Mouse (Mus musculus) megakaryocyte progenitor cell, adult 5-6 weeks (primary cell): ENCODE results near the gene Dlst. TPM values are rescaled to one million over a fixed set of nuclear protein-coding genes. Genes with fewer than 3 reads are reported as not detected.

Experiments used
- ATAC-seq: replicated peaks from 2 replicates; pipeline ENCODE4 v1.8.0; 2016; ENCODE audit warnings: mild to moderate bottlenecking, moderate TSS enrichment, inconsistent platforms; ENCODE audit not compliant: poor library complexity
- total RNA-seq, 2 experiments: library from RNA; stranded (forward) in 1 of 2; stranded (reverse) in 1 of 2; fragments of 157-497, 149-512 nt in 1 of 2; fragments of 200-1000 nt in 1 of 2; gene quantifications; 2 replicates each; pipeline versions ENCODE4 v1.2.3 to v1.2.4; 2015 to 2017

Gene Dlst
- 76.3 and 81.6 TPM in 2 replicates for total RNA-seq (2015)
- total RNA-seq (2017), result 161 and 187 TPM in 2 replicates

DNA sequence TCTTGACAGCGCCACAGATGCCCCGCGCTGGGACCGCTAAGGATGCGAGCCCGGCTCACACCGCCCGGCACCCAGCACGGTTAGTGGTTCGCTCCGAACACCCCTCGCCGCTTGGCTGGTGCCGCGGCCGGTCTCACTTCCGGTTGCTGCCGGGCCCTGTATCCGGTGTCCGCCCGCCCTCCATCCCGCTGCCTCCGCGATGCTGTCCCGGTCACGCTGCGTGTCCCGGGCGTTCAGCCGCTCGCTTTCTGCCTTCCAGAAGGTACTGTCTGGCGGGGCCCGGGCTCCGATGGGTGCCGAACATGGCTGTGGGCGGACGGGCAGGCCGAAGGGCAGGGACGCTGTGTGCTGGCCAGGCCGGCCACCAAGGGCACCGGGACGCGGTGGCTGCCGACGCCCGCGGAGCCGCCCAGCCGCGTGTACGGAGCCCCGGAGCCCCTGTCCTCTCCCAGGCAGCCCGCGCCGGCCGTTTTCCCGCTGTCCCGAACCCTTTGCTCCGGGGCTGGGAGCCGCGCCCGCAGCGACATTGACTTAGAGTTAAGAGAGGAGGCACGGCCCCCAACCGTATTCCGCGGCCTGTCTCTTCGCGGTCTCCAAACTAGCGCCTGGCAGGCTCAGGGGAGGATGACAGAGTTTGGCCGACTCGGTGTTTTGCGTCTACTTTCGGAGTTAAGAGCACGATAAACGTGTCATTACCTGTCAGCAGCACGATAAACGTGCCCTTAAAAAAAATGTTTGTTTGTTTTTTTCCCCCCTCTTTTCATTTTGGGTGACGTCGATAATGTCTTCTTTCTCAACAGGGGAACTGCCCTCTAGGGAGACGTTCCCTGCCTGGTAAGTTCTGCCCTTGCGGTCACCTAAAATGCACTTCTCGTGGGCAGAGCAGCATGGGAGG is at the start of gene Dlst, which contains the start of gene Prox2:
Gene Dlst (plus strand): TSS at position 136 of the 895 bp plus-strand sequence.
Gene Prox2 (minus strand): TSS at position 62 of the 895 bp plus-strand sequence.
- peak; percentile 90 for ATAC-seq

- no peak for ATAC-seq
These were observed 39.6 kb upstream of the Dlst start for GRCm38 (mm10) chr12:85071043-85071442.

DNA sequence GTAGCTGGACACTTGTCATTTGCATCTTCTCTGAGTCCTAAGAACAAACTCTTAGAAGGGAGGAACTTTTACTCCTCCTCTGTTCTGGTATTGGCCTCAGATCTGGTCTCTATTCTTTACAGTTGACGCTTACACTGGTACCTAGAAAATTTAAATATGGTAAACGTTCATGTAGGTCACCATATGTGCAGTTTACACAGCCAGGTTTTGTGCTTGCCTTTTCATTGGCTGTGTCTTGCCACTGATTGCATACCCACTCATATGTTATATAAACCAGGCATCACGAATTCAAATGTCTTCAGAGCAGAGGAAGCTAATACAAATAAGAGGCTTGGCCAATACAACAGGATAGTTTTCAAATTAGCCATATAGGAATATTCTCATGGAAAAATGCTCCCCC is 33.5 kb upstream of the Dlst start:
- no peak for ATAC-seq

- ATAC-seq, result no peak
These were observed 26.4 kb upstream of the Dlst start for GRCm38 (mm10) chr12:85084257-85084656.

GRCm38 (mm10) chr12:85084941-85085340 is 25.7 kb upstream of the Dlst start:
- no peak for ATAC-seq

GRCm38 (mm10) chr12:85087845-85088244 is 22.8 kb upstream of the Dlst start:
- no peak for ATAC-seq

GRCm38 (mm10) chr12:85091190-85091589 is 19.4 kb upstream of the Dlst start:
- ATAC-seq, result peak; percentile 72

- peak; percentile 47 for ATAC-seq
These were observed 18.4 kb upstream of the Dlst start for GRCm38 (mm10) chr12:85092214-85092613.

DNA sequence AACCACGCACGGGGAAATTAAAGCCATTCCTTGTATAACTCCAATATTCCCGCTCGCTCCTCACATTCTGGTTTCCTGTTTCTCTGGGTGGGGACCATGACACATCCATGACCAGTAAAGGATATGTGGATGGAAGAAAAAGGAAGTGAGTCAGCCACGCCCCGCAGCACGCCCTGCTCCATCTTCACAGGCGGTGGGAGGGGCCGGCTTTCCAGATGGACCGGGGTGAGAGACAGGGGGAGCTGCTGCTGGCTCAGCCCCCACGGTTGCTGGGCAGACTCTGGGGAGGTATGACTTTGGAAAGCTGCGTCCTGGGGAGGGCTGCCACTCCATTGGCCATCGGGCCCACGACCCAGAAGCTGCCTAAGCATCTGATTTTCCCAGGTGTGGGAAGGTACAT is 16.6 kb upstream of the Dlst start:
- peak; percentile 56 for ATAC-seq

GRCm38 (mm10) chr12:85094706-85095105 is 15.9 kb upstream of the Dlst start:
- no peak for ATAC-seq

DNA sequence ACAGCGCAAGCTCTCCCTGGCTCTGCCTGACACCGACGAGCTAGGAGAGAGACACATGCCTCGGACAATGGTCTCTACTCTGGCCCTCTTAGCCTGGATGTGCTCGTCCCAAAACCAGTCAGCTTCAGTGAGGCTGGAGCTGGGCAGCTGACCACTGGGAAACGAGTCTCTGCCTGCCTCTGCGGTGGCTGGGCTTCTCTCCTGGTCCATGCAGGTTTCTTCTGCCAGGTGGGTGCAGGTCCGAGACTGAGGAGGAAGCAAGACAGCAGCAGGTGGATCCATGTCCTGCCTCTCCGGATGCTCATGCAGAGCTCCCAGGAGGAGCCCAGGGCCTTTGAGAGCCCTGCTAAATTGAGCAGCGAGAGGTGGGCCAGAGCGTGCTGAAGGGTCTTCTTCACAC is 15.5 kb upstream of the Dlst start:
- ATAC-seq, result no peak

DNA sequence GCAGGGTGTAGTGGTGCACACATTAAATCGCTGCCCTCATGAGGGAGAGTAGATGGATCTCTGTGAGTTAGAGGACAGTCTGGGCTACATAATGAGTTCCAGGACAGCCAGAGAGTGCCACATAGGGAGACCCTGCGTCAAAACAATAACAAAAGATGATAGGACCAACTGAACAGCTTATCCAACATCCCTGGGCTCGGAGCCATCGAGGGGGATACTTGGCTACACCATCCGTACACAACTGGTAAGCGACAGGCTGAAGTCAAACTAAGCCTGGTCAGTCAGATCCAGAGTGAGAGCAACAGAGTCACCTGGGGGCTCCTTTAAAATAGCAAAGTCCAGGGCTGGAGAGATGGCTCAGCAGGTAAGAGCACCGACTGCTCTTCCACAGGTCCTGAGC is 14.8 kb upstream of the Dlst start:
- ATAC-seq, result no peak

DNA sequence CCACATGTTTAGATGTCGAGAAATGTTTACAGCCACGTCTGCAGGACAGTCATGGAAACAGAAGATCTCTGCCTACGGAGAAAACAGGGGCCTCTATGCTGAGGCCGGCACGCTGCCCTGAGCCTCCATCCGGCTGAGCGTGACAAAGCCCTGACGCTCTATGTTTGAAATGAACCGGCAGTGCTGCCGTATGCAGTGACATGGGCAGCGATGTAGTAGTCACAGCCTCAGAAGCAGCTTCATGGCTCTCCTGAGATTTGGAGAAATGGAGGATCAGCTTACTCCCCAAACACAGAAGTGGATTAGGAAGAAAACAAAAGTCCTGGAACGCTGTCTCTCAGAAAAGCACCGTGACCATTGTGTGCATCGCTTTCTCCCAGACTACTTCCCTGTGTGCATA is 9.6 kb upstream of the Dlst start:
- no peak for ATAC-seq

DNA sequence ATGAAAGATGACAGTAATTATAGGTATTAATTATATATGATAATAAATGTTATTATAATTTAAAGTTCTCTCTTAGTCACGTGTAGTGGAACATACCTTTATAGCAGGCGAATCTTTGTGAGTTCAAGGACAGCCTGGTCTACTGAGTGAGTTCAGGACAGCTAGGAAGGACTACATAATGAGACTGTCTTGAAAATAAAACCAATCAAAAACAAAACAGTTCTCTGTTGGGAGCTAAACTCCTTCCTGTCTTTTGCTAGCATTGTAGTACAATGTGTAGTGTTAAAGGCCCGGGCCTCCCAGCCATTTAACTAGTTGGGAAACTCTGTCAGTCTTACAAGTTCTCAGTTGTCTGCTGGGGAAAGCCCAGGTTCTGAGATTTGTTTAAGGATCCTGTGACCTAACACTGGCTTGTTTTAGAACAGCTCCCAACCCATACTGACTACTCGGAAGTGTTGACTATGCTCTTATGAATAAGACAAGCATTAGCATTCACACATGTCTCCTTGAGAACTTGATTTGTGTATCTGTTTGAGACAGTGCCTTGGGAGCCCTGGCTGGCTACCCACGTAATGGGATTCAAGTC is 9.0 kb upstream of the Dlst start:
- no peak for ATAC-seq

DNA sequence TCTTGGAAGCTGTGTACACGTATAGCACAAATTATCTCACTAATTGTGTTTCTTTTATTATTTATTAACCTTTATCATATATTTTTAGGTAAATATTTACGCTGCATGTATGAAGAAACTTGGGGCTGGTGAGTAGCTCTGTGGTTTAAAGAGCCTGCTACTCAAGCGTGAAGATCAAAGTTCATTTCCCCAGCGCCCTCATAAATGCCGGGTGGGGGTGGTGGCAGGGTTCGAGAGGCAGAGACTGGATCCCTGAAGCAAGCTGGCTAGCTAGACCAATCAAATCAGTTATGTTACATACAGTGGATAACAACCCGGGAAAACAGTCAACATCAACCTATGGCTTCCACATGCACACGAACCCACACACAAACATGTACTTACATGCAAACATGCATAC is 7.5 kb upstream of the Dlst start:
- ATAC-seq, result no peak

DNA sequence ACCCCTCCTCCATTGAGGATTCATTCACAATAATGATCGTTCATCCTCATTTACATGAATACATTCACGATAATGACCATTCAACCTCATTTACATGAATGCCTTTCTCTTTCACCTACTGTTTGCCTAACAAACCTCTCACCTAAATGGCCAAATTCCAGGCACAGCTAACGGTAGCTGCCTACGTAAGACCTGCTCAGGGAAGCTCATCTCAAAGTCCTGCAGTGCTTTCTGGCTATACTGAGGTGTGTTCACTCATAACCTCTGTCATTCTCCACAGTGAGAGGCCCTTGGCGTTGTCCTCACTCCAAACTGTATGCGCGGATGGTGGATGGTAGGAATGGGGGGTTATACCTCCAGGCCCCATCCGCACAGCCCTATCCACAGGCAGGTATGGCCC is 5.8 kb upstream of the Dlst start:
- no peak for ATAC-seq

GRCm38 (mm10) chr12:85106292-85106691 is 4.3 kb upstream of the Dlst start:
- ATAC-seq, result no peak

DNA sequence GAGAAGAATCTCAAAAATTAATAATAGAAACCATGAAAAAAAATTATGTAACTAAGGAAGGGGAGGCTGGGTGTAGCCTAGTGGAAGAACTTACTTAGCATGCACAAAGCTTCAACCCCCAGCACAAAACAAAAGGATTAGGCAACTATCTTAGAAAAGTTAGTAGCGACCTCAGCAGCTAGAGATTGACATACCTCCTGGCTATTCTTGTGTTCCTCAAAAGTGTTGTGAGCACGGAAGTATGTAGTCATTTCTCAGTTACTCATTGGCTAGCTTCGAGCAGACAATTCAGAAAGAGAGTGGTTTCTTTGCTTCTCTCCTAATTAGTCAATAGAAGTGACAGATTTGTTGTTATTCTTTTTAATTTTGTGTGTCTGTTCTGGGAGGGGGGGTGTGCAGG is 2.0 kb upstream of the Dlst start:
- ATAC-seq, result 0 out of 2 replicates have a peak, but pooled peaks have one; percentile 10

DNA sequence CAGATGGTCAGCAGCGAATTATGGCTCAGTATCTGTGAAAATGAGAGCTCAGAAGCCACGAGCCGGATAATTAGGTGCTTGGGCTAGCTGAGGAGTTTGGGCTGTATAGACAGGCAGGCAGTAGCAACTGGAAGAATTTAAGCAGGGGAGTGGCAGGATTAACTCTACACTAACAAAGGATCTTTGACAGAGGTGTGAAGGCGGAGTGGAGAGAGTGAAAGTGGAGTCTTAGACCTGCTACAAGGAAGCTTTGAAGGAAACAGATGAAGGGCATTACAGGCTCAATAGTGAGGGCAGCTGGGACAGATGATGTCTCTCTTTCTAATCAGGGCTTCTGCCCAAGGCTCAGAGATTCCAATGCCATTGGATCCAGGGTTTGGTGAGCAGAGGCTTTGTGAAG is 1.2 kb upstream of the Dlst start:
- no peak for ATAC-seq

DNA sequence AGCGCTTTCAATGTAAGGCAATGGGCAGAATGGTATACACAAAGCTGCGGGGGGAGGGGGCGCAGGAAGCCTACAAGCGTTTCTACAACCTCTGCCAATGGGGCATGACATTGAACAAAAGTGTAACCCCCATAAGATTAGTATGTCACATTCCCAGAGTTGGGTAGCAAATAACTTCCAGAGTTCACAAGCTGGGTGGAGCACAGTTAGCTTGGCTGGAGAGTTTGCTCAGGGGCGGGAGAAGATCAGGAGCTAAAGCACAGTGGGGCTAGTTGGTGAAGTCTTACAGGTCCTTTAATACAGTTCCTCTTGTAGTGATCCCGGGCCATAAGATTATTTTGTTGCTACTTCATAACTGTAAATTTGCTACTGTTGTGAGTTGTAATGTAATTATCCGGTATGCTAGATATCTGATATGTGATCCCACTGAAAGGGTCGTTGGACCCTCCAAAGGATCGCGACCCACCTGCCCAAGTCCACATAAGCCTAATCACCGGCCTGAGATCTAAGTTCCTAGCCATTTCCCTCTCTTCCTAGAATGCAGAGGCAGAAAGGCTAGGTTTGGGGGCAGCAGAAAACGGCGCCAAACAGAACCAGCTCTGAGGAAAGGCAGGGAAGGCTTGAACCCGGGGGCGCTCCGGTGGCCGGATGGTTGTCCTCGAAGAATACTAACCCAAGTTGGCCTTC is 479 bp upstream of the Dlst start:
- ATAC-seq, result no peak; the same call in 1 of the 2 replicates

- no peak; the same call in 1 of the 2 replicates for ATAC-seq
These were observed 2.1 kb downstream of the Dlst start for GRCm38 (mm10) chr12:85112550-85113251.
